Mouse (Mus musculus) ES-E14 (cell line): ENCODE measurements at regions not wholly inside any gene's neighbourhood (a gene's known extent, or its start where the extent isn't known, plus 50 kb on each side); places are given as distances from the start of the nearest gene placed in this dataset.

Source experiments
- HCFC1 ChIP-seq: IDR thresholded peaks from 2 replicates; pipeline ENCODE4 v1.6.1; 2012; ENCODE audit warnings: low read length, inconsistent platforms, borderline replicate concordance; ENCODE audit not compliant: insufficient read depth
- MAFK ChIP-seq: IDR thresholded peaks from 2 replicates; pipeline ENCODE4 v1.6.1; 2014; ENCODE audit warnings: mild to moderate bottlenecking, low read depth, low read length, inconsistent platforms; ENCODE audit not compliant: insufficient read depth
- ZC3H11A ChIP-seq: IDR thresholded peaks from 2 replicates; pipeline ENCODE4 v1.6.1; 2012; ENCODE audit warnings: low read depth, mild to moderate bottlenecking, inconsistent platforms, low read length, borderline replicate concordance
- ZNF384 ChIP-seq: IDR thresholded peaks from 2 replicates; pipeline ENCODE4 v1.6.1; 2012; ENCODE audit warnings: low read depth, low read length, inconsistent platforms

- TF ChIP-seq ZNF384 (no peak), MAFK (no peak), ZC3H11A (no peak), HCFC1 (no peak)
Measured at GRCm38 (mm10) chr10:17196205-17196604, 526.8 kb upstream of the Cited2 start.
